Mouse (Mus musculus) MEL (cell line): Measurements from ENCODE around the gene Bmpr1b. TPM values are rescaled to one million over a fixed set of nuclear protein-coding genes. Genes with fewer than 3 reads are reported as not detected.

ENCODE experiments used
- DNase-seq: peaks from one replicate; pipeline ENCODE4 v3.0.0; 2011; ENCODE audit warnings: low read depth, low spot score
- H3K27ac ChIP-seq: 2 replicates; pipeline ENCODE4 v1.5.1; 2012; ENCODE audit warnings: low read depth, mild to moderate bottlenecking, control low read depth, low read length, moderate library complexity; ENCODE audit not compliant: control insufficient read depth
- H3K27me3 ChIP-seq, 2 experiments: fragments of 150-350 bp in 1 of 2; sonication (generic) in 1 of 2; 2 replicates each; pipeline ENCODE4 v1.6.1; 2012; ENCODE audit warnings: low read length in 2 of 2, mild to moderate bottlenecking in 2 of 2, improper control_type of control experiment in 1 of 2, moderate library complexity in 1 of 2; ENCODE audit not compliant: insufficient read depth in 2 of 2, control insufficient read depth in 1 of 2
- H3K36me3 ChIP-seq, 2 experiments: 2 replicates each; pipeline ENCODE4 v1.6.1; 2012 to 2014; ENCODE audit warnings: low read length in 2 of 2, improper control_type of control experiment in 1 of 2, inconsistent platforms in 1 of 2, mild to moderate bottlenecking in 1 of 2; ENCODE audit not compliant: insufficient read depth in 2 of 2, control insufficient read depth in 1 of 2
- H3K4me1 ChIP-seq, 2 experiments: fragments of 150-350 bp in 1 of 2; sonication (generic) in 1 of 2; 2 replicates each; pipeline ENCODE4 v1.6.1; 2012; ENCODE audit warnings: low read length in 2 of 2, improper control_type of control experiment in 1 of 2, mild to moderate bottlenecking in 1 of 2; ENCODE audit not compliant: insufficient read depth in 2 of 2, control insufficient read depth in 1 of 2
- H3K4me3 ChIP-seq, 2 experiments: fragments of 150-350 bp in 1 of 2; sonication (generic) in 1 of 2; 2 replicates each; pipeline ENCODE4 v1.5.1; 2012; ENCODE audit warnings: low read depth in 2 of 2, low read length in 2 of 2, mild to moderate bottlenecking in 2 of 2, moderate library complexity in 2 of 2, control low read depth in 1 of 2, improper control_type of control experiment in 1 of 2; ENCODE audit not compliant: control insufficient read depth in 1 of 2, insufficient read depth in 1 of 2
- H3K79me2 ChIP-seq: 2 replicates; pipeline ENCODE4 v1.6.1; 2012; ENCODE audit warnings: mild to moderate bottlenecking, low read length, moderate library complexity; ENCODE audit not compliant: control insufficient read depth, poor library complexity, insufficient read depth
- H3K9ac ChIP-seq: 2 replicates; pipeline ENCODE4 v1.6.1; 2012; ENCODE audit warnings: low read depth, mild to moderate bottlenecking, control low read depth, low read length, moderate library complexity; ENCODE audit not compliant: control insufficient read depth, poor library complexity, severe bottlenecking
- H3K9me3 ChIP-seq: fragments of 150-350 bp; sonication (generic); replicated peaks from 2 replicates; pipeline ENCODE4 v1.6.1; 2012; ENCODE audit warnings: mild to moderate bottlenecking, low read length, improper control_type of control experiment, moderate library complexity; ENCODE audit not compliant: insufficient read depth
- CHD1 ChIP-seq: IDR thresholded peaks from 2 replicates; pipeline ENCODE4 v1.6.1; 2012; ENCODE audit warnings: low read depth, mild to moderate bottlenecking, inconsistent platforms, low read length, improper control_type of control experiment
- CHD2 ChIP-seq: IDR thresholded peaks from 2 replicates; pipeline ENCODE4 v1.6.1; 2011; ENCODE audit warnings: low read length, improper control_type of control experiment
- E2F4 ChIP-seq: IDR thresholded peaks from 2 replicates; pipeline ENCODE4 v1.6.1; 2011; ENCODE audit warnings: low read depth, low read length, improper control_type of control experiment, borderline replicate concordance
- EP300 ChIP-seq, 2 experiments: IDR thresholded peaks; 2 replicates each; pipeline ENCODE4 v1.6.1; 2011; ENCODE audit warnings: improper control_type of control experiment in 2 of 2, low read length in 2 of 2, low read depth in 1 of 2, mild to moderate bottlenecking in 1 of 2
- ETS1 ChIP-seq: IDR thresholded peaks from 2 replicates; pipeline ENCODE4 v1.6.1; 2012; ENCODE audit warnings: low read depth, mild to moderate bottlenecking, inconsistent platforms, low read length, improper control_type of control experiment, moderate library complexity
- GATA1 ChIP-seq: IDR thresholded peaks from 2 replicates; pipeline ENCODE4 v1.6.1; 2011; ENCODE audit warnings: low read depth, low read length, improper control_type of control experiment
- HCFC1 ChIP-seq: IDR thresholded peaks from 2 replicates; pipeline ENCODE4 v1.6.1; 2012; ENCODE audit warnings: low read depth, mild to moderate bottlenecking, inconsistent platforms, low read length, improper control_type of control experiment, moderate library complexity
- JUND ChIP-seq: IDR thresholded peaks from 2 replicates; pipeline ENCODE4 v1.6.1; 2011; ENCODE audit warnings: low read depth, mild to moderate bottlenecking, improper control_type of control experiment, low read length
- MAX ChIP-seq: IDR thresholded peaks from 2 replicates; pipeline ENCODE4 v1.6.1; 2011; ENCODE audit warnings: low read length, improper control_type of control experiment
- MXI1 ChIP-seq: IDR thresholded peaks from 2 replicates; pipeline ENCODE4 v1.6.1; 2011; ENCODE audit warnings: mild to moderate bottlenecking, low read depth, low read length, improper control_type of control experiment
- MYB ChIP-seq: IDR thresholded peaks from 2 replicates; pipeline ENCODE4 v1.6.1; 2011; ENCODE audit warnings: mild to moderate bottlenecking, low read depth, low read length, improper control_type of control experiment
- MYC ChIP-seq: IDR thresholded peaks from 2 replicates; pipeline ENCODE4 v1.6.1; 2011; ENCODE audit warnings: low read depth, mild to moderate bottlenecking, low read length, improper control_type of control experiment, moderate library complexity
- NELFE ChIP-seq: IDR thresholded peaks from 2 replicates; pipeline ENCODE4 v1.6.1; 2011; ENCODE audit warnings: low read depth, low read length, improper control_type of control experiment
- POLR2A ChIP-seq, 2 experiments: IDR thresholded peaks; 2 replicates each; pipeline ENCODE4 v1.6.1; 2011 to 2012; ENCODE audit warnings: low read length in 2 of 2, mild to moderate bottlenecking in 2 of 2, control low read depth in 1 of 2, improper control_type of control experiment in 1 of 2, low read depth in 1 of 2, moderate library complexity in 1 of 2; ENCODE audit not compliant: control insufficient read depth in 1 of 2, insufficient read depth in 1 of 2, poor library complexity in 1 of 2
- POLR2AphosphoS2 ChIP-seq: IDR thresholded peaks from 2 replicates; pipeline ENCODE4 v1.6.1; 2011; ENCODE audit warnings: low read length, improper control_type of control experiment
- SIN3A ChIP-seq: IDR thresholded peaks from 2 replicates; pipeline ENCODE4 v1.6.1; 2012; ENCODE audit warnings: low read length, improper control_type of control experiment, inconsistent platforms
- SMC3 ChIP-seq: IDR thresholded peaks from 2 replicates; pipeline ENCODE4 v1.6.1; 2011; ENCODE audit warnings: low read depth, low read length, improper control_type of control experiment
- TBP ChIP-seq: IDR thresholded peaks from 2 replicates; pipeline ENCODE4 v1.8.0; 2011; ENCODE audit warnings: low read depth, low read length, improper control_type of control experiment
- TCF12 ChIP-seq: IDR thresholded peaks from 2 replicates; pipeline ENCODE4 v1.6.1; 2014; ENCODE audit warnings: low read depth, mild to moderate bottlenecking, inconsistent platforms, low read length, improper control_type of control experiment, moderate library complexity
- UBTF ChIP-seq: IDR thresholded peaks from 2 replicates; pipeline ENCODE4 v1.6.1; 2012; ENCODE audit warnings: low read depth, mild to moderate bottlenecking, inconsistent platforms, low read length, improper control_type of control experiment, moderate library complexity, borderline replicate concordance; ENCODE audit not compliant: insufficient read depth
- USF2 ChIP-seq, 2 experiments: IDR thresholded peaks; 2 replicates each; pipeline ENCODE4 v1.6.1; 2011 to 2012; ENCODE audit warnings: improper control_type of control experiment in 2 of 2, low read length in 2 of 2, borderline replicate concordance in 1 of 2, inconsistent platforms in 1 of 2, low read depth in 1 of 2, mild to moderate bottlenecking in 1 of 2; ENCODE audit not compliant: insufficient read depth in 1 of 2
- ZC3H11A ChIP-seq: IDR thresholded peaks from 2 replicates; pipeline ENCODE4 v1.6.1; 2012; ENCODE audit warnings: low read depth, mild to moderate bottlenecking, inconsistent platforms, low read length, improper control_type of control experiment
- ZMIZ1 ChIP-seq: IDR thresholded peaks from 2 replicates; pipeline ENCODE4 v1.6.1; 2012; ENCODE audit warnings: low read depth, mild to moderate bottlenecking, inconsistent platforms, low read length, improper control_type of control experiment, moderate library complexity
- ZNF384 ChIP-seq: IDR thresholded peaks from 2 replicates; pipeline ENCODE4 v1.6.1; 2012; ENCODE audit warnings: low read depth, mild to moderate bottlenecking, inconsistent platforms, low read length, improper control_type of control experiment
- polyA plus RNA-seq, 2 experiments: library from polyadenylated mRNA; stranded (reverse) in 1 of 2; unstranded in 1 of 2; fragments of >175 nt in 1 of 2; fragments of >200 nt in 1 of 2; gene quantifications; 2 replicates each; pipeline versions ENCODE4 v1.2.1 to v1.2.4; 2012; ENCODE audit warnings: low replicate concordance in 2 of 2, low read depth in 1 of 2; ENCODE audit not compliant: insufficient read length in 2 of 2, insufficient read depth in 1 of 2, missing spikeins in 1 of 2
- total RNA-seq: library from RNA; depleted of rRNA; stranded (reverse); fragments of 300-350 nt; gene quantifications from 2 replicates; pipeline ENCODE4 v1.2.3, GENCODE M21; 2012

The Bmpr1b gene
- total and polyA plus RNA-seq, 3 experiments: not detected

DNA sequence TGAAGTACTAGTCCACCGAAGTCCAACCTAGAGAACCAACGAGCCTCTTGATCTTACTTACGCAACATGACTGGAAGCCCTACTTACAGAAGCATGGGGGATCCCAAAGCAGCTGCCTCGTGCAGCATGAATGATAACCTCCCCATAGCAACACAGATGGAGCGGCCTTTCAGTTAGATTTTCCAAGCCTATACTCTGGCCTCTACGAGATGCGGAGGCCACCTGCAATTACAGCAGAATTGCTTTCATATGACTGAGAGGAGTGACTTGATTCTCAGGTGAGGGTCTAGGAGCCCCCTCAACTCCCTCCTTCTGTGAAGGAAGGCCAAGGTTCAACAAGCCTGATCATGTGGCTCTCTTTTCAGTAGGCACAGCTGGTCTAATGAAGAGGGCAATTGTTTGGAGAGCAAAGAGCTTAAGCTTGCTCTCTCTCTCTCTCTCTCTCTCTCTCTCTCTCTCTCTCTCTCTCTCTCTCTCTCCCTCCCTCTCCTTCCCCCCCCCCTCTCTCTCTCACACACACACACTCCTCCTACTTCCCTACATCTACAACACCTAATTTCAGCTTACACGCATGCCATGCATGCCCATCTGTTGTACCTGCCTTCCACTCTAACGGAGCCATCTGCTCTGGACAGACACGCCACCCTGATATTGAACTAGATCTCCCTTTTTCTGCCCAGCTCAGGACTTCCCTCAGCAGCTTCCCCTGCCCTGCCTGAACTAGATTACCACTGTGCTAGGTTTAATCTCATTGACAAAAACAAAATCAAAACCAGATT, 65.0 kb downstream of the Bmpr1b start:
- Histone ChIP-seq H3K9me3 (no peaks in the 10 kb centered on the region), H3K9ac (no peak overlapping the region)
- no peak for DNase-seq

DNA sequence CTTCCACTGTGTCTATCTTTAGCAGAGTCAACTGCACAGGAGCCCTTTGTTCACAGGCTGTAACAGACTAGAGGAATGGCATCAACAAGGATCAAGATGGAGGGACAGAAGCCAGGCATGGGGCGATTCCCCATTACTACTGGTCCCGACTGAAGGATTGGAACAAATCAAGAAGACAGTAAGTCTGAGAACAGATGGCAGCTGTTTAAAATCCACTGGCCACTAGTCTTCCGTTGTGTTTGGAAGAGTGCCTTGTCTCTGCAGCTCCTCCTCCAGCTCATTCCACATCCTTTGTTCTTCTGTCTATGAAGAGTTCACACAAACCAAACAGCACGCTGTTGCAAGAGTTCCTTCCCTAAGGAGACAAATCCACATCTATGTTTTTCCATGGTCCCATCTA, 65.6 kb downstream of the Bmpr1b start:
- Histone ChIP-seq H3K9me3 (no peaks in the 10 kb centered on the region), H3K27ac (no peak overlapping the region), H3K36me3 (no peaks in the 10 kb centered on the region), H3K4me1 (no peaks in the 10 kb centered on the region), H3K4me3 (no peak overlapping the region), H3K9ac (no peak overlapping the region), H3K27me3 (no peaks in the 10 kb centered on the region), H3K79me2 (no peaks in the 10 kb centered on the region)
- TF ChIP-seq HCFC1 (no peak), GATA1 (no peak), CHD2 (no peak), UBTF (no peak)
- no peak for DNase-seq

More for the DNA sequence above, 65.0 kb downstream of the Bmpr1b start:
- TF ChIP-seq EP300 (IDR thresholded peaks at IDR 0.05; ENCODE audit: low read depth in 1 of 2, low read length in 2 of 2): no peak
- TF ChIP-seq ZC3H11A: no peak
- no peak for TF ChIP-seq MYB
- no peak for TF ChIP-seq E2F4
- TF ChIP-seq ETS1: no peak
- no peak for TF ChIP-seq MYC
- TF ChIP-seq CHD1: no peak
- TF ChIP-seq POLR2A (IDR thresholded peaks at IDR 0.05; ENCODE audit: control insufficient read depth in 1 of 2, insufficient read depth in 1 of 2, low read depth in 1 of 2, low read length in 2 of 2, poor library complexity in 1 of 2): no peak
- no peak for TF ChIP-seq ZMIZ1
- no peak for TF ChIP-seq SMC3
- Histone ChIP-seq H3K79me2 (no peaks in the 10 kb centered on the region), H3K27me3 (no peaks in the 10 kb centered on the region), H3K27ac (no peak overlapping the region), H3K4me1 (no peaks in the 10 kb centered on the region), H3K4me3 (no peak overlapping the region), H3K36me3 (no peaks in the 10 kb centered on the region)

DNA sequence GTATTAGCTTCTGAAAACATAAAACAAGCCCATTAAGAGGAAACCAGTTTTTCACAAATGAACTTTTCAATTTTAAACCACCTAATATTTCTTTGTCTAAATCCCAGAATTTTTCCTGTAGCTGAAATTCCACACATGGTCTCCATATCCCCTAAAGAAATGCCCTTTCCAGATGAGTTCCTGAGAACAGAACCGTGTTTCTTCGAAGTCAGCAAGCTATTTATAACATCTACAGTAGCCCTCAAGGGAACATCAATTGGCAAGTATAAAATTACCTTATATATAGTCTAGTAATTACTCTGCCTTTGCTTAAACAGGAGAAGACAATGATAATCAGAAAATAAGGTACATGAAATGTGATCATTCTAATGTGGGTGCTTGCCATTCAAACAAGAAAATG, 70.1 kb downstream of the Bmpr1b start:
- H3K36me3 ChIP-seq: no peaks in the 10 kb centered on the region
- no peak overlapping the region for H3K27ac ChIP-seq
- no peaks in the 10 kb centered on the region for H3K79me2 ChIP-seq
- DNase-seq: no peak
- no peak overlapping the region for H3K4me3 ChIP-seq
- no peak overlapping the region for H3K9ac ChIP-seq
- TF ChIP-seq CHD1 (no peak), MAX (no peak), NELFE (no peak), SIN3A (no peak), USF2 (IDR thresholded peaks at IDR 0.05; ENCODE audit: borderline replicate concordance in 1 of 2, insufficient read depth in 1 of 2, low read depth in 1 of 2, low read length in 2 of 2) (no peak), MYC (no peak), TBP (no peak), JUND (no peak), HCFC1 (no peak), POLR2AphosphoS2 (no peak), MXI1 (no peak), EP300 (IDR thresholded peaks at IDR 0.05; ENCODE audit: low read depth in 1 of 2, low read length in 2 of 2) (no peak), TCF12 (no peak), ZNF384 (no peak)
- no peaks in the 10 kb centered on the region for H3K27me3 ChIP-seq
- no peaks in the 10 kb centered on the region for H3K4me1 ChIP-seq
- no peaks in the 10 kb centered on the region for H3K9me3 ChIP-seq
